Mouse (Mus musculus): ENCODE results near the gene Myof. TPM values are rescaled to one million over a fixed set of nuclear protein-coding genes. Genes with fewer than 3 reads are reported as not detected.

Myof gene
- total RNA-seq, 2 experiments from 2014 or later, result 8.5 to 8.9 TPM

GRCm38 (mm10) chr19:37959076-37959475 is 84.3 kb downstream of the Myof start:
- intact Hi-C loops (cut with DNase I; ENCODE audit: low total_unique reads), result loop anchor here (5.0 kb wide), 1 partner anchor 398 kb away; no protein-coding TSS in a partner anchor
- DNase-seq, result no peak

- peak; percentile 55 for DNase-seq
- intact Hi-C loops (cut with DNase I; ENCODE audit: low total_unique reads), result loop anchor here (5.0 kb wide), 1 partner anchor 400 kb away; no protein-coding TSS in a partner anchor
These were observed 86.1 kb downstream of the Myof start for GRCm38 (mm10) chr19:37957256-37957655.

GRCm38 (mm10) chr19:37956006-37956405 is 87.4 kb downstream of the Myof start:
- no peak for DNase-seq
- intact Hi-C loops (cut with DNase I; ENCODE audit: low total_unique reads), result loop anchor here (5.0 kb wide), 1 partner anchor 401 kb away; no protein-coding TSS in a partner anchor

GRCm38 (mm10) chr19:37955425-37956001 is 87.9 kb downstream of the Myof start:
- DNase-seq, result peak; percentile 68

GRCm38 (mm10) chr19:37954772-37955171 is 88.6 kb downstream of the Myof start:
- no peak for DNase-seq
- intact Hi-C loops (cut with DNase I; ENCODE audit: low total_unique reads), result loop anchor here (2.0 to 5.0 kb wide), 2 partner anchors 96 to 403 kb away; no protein-coding TSS in a partner anchor

More at GRCm38 (mm10) chr19:37955425-37956001, 87.9 kb downstream of the Myof start:
- intact Hi-C loops (cut with DNase I; ENCODE audit: low total_unique reads), result loop anchor here (2.0 to 5.0 kb wide), 2 partner anchors 95 to 402 kb away; no protein-coding TSS in a partner anchor

GRCm38 (mm10) chr19:37954236-37954635 is 89.1 kb downstream of the Myof start:
- intact Hi-C loops (cut with DNase I; ENCODE audit: low total_unique reads), result loop anchor here (2.0 kb wide), 1 partner anchor 97 kb away; no protein-coding TSS in a partner anchor
- no peak for DNase-seq

GRCm38 (mm10) chr19:37946696-37947095 is 96.7 kb downstream of the Myof start:
- no peak for DNase-seq
- intact Hi-C loops (cut with DNase I; ENCODE audit: low total_unique reads), result no loop called here

- DNase-seq, result no peak
- intact Hi-C loops (cut with DNase I; ENCODE audit: low total_unique reads), result no loop called here
These were observed 97.3 kb downstream of the Myof start for GRCm38 (mm10) chr19:37946053-37946452.

GRCm38 (mm10) chr19:37939203-37939602 is 104.2 kb downstream of the Myof start:
- intact Hi-C loops (cut with DNase I; ENCODE audit: low total_unique reads), result loop anchor here (5.0 kb wide), 1 partner anchor 237 kb away; no protein-coding TSS in a partner anchor
- no peak for DNase-seq

- DNase-seq, result no peak
- intact Hi-C loops (cut with DNase I; ENCODE audit: low total_unique reads), result loop anchor here (5.0 kb wide), 1 partner anchor 235 kb away; no protein-coding TSS in a partner anchor
These were observed 106.3 kb downstream of the Myof start for GRCm38 (mm10) chr19:37937092-37937491.

- DNase-seq, result no peak
- intact Hi-C loops (cut with DNase I; ENCODE audit: low total_unique reads), result loop anchor here (5.0 kb wide), 1 partner anchor 232 kb away; no protein-coding TSS in a partner anchor
These were observed 108.7 kb downstream of the Myof start for GRCm38 (mm10) chr19:37934640-37935039.

GRCm38 (mm10) chr19:37932198-37932597 is 111.2 kb downstream of the Myof start:
- intact Hi-C loops (cut with DNase I; ENCODE audit: low total_unique reads), result no loop called here
- no peak for DNase-seq

- DNase-seq, result no peak
- intact Hi-C loops (cut with DNase I; ENCODE audit: low total_unique reads), result no loop called here
These were observed 115.5 kb downstream of the Myof start for GRCm38 (mm10) chr19:37927911-37928310.

- DNase-seq, result no peak
These were observed 118.1 kb downstream of the Myof start for GRCm38 (mm10) chr19:37925323-37925722.

GRCm38 (mm10) chr19:37924266-37924665 is 119.1 kb downstream of the Myof start:
- DNase-seq, result no peak
- intact Hi-C loops (cut with DNase I; ENCODE audit: low total_unique reads), result no loop called here

More at GRCm38 (mm10) chr19:37925323-37925722, 118.1 kb downstream of the Myof start:
- intact Hi-C loops (cut with DNase I; ENCODE audit: low total_unique reads), result no loop called here

- DNase-seq, result no peak
- intact Hi-C loops (cut with DNase I; ENCODE audit: low total_unique reads), result no loop called here
These were observed 122.3 kb downstream of the Myof start for GRCm38 (mm10) chr19:37921098-37921497.

GRCm38 (mm10) chr19:37918515-37918932 is 124.9 kb downstream of the Myof start:
- intact Hi-C loops (cut with DNase I; ENCODE audit: low total_unique reads), result no loop called here
- DNase-seq, result peak; percentile 11

GRCm38 (mm10) chr19:37914261-37914660 is 129.1 kb downstream of the Myof start:
- intact Hi-C loops (cut with DNase I; ENCODE audit: low total_unique reads), result no loop called here
- no peak for DNase-seq

GRCm38 (mm10) chr19:37912501-37912900 is 130.9 kb downstream of the Myof start:
- DNase-seq, result no peak
- intact Hi-C loops (cut with DNase I; ENCODE audit: low total_unique reads), result no loop called here

- intact Hi-C loops (cut with DNase I; ENCODE audit: low total_unique reads), result no loop called here
- DNase-seq, result no peak
These were observed 133.5 kb downstream of the Myof start for GRCm38 (mm10) chr19:37909830-37910261.

Data from gastrocnemius, postnatal 14 days (tissue).